Mouse (Mus musculus): ENCODE data around the gene Lhfpl4. TPM values are rescaled to one million over a fixed set of nuclear protein-coding genes. Genes with fewer than 3 reads are reported as not detected.

Lhfpl4 gene
- polyA plus RNA-seq, 1 experiment from 2014 or later, result 0.80 TPM

DNA sequence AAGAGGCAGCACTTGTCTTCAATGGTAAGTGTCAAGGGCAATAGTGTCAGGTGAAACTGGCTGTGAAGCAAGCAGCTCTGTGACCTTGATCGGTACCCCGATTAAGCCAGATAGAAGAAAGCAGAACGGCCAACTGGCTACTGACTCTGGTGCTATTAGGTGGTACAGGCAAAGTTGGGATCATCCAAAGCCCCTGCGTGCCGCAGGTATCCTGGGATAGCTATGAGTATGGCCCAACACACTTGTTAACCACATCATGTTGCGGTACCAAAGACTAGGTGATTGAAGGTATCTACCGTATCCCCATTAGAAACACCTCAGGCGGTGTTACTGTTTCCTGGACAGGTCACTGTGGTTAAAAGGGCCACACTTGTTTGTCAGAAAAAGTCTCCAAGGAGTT lies 41.1 kb downstream of the Lhfpl4 start:
- DNase-seq (no peak), ATAC-seq (ENCODE audit: insufficient read depth) (no peak)
- Histone ChIP-seq H3K4me3 (ENCODE audit: low read depth, low read length) (no peak overlapping the region), H3K27ac (ENCODE audit: low read depth) (no peak overlapping the region), H3K4me2 (no peak overlapping the region), H3K9ac (no peak overlapping the region), H3K36me3 (ENCODE audit: insufficient read depth) (peaks cover 82% of the 10 kb centered on the region), H3K27me3 (ENCODE audit: insufficient read depth, low read length) (no peaks in the 10 kb centered on the region), H3K4me1 (ENCODE audit: insufficient read depth) (no peaks in the 10 kb centered on the region), H3K9me3 (ENCODE audit: low read depth, low read length) (no peaks in the 10 kb centered on the region)
- TF ChIP-seq CTCF (IDR thresholded peaks at IDR 0.05; ENCODE audit: low read depth), result no peak
- WGBS, result 94% methylated on average over 8 of the region's 8 CpGs

DNA sequence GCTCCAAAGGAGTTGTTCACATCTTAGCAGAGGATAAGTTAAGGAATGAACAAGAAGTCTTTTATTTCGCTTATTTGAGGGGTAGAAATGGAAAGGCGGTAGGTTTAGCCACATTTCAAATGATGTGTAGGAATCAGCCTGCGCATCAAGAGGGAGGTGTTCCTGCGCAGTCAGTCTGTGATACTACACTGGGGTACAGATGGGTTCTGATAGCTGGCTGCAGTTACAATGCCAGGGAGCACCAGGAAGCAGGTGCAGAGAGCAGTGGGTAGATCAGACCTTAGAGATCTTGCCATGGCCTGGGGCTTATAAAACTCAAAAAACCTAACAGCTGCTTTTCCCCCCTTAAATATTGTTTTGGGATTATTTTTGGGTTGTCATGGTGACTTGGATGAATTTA lies 49.9 kb downstream of the Lhfpl4 start:
- H3K36me3 ChIP-seq (ENCODE audit: insufficient read depth), result peaks cover 93% of the 10 kb centered on the region
- H3K9ac ChIP-seq, result no peak overlapping the region
- H3K27me3 ChIP-seq (ENCODE audit: insufficient read depth, low read length), result no peaks in the 10 kb centered on the region
- whole genome bisulfite sequencing, result 99% methylated on average over 4 of the region's 4 CpGs
- no peak overlapping the region for H3K27ac ChIP-seq (ENCODE audit: low read depth)
- no peaks in the 10 kb centered on the region for H3K9me3 ChIP-seq (ENCODE audit: low read depth, low read length)
- no peaks in the 10 kb centered on the region for H3K4me1 ChIP-seq (ENCODE audit: insufficient read depth)
- no peak for TF ChIP-seq CTCF (IDR thresholded peaks at IDR 0.05; ENCODE audit: low read depth)
- H3K4me2 ChIP-seq, result no peak overlapping the region
- no peak overlapping the region for H3K4me3 ChIP-seq (ENCODE audit: low read depth, low read length)
- ATAC-seq (ENCODE audit: insufficient read depth), result no peak
- DNase-seq, result no peak

DNA sequence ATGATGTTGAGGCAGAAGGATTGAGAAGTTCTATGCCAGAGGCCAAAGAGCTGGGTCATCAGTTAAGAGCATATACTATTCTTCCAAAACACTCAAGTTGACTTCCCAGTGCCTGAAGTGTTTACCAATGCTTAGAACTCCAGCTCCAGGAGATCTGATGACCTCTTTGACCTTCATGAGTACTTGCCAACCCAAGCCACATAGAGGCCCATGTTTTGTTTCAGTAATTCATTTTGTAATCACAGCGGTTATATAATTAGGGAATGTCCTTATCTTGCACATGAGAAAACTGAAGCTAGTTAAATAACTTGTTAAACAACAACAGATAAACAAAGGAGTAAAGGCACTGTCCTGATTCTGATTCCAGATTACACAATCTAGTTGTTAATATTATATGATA lies 50.4 kb downstream of the Lhfpl4 start:
- Histone ChIP-seq H3K36me3 (ENCODE audit: insufficient read depth) (peaks cover 92% of the 10 kb centered on the region), H3K27me3 (ENCODE audit: insufficient read depth, low read length) (no peaks in the 10 kb centered on the region), H3K4me1 (ENCODE audit: insufficient read depth) (no peaks in the 10 kb centered on the region), H3K9me3 (ENCODE audit: low read depth, low read length) (no peaks in the 10 kb centered on the region), H3K27ac (ENCODE audit: low read depth) (no peak overlapping the region), H3K4me2 (no peak overlapping the region), H3K9ac (no peak overlapping the region), H3K4me3 (ENCODE audit: low read depth, low read length) (no peak overlapping the region)
- no peak for ATAC-seq (ENCODE audit: insufficient read depth)
- no peak for DNase-seq
- 91% methylated on average over 1 of the region's 1 CpGs for WGBS
- TF ChIP-seq CTCF (IDR thresholded peaks at IDR 0.05; ENCODE audit: low read depth), result no peak

DNA sequence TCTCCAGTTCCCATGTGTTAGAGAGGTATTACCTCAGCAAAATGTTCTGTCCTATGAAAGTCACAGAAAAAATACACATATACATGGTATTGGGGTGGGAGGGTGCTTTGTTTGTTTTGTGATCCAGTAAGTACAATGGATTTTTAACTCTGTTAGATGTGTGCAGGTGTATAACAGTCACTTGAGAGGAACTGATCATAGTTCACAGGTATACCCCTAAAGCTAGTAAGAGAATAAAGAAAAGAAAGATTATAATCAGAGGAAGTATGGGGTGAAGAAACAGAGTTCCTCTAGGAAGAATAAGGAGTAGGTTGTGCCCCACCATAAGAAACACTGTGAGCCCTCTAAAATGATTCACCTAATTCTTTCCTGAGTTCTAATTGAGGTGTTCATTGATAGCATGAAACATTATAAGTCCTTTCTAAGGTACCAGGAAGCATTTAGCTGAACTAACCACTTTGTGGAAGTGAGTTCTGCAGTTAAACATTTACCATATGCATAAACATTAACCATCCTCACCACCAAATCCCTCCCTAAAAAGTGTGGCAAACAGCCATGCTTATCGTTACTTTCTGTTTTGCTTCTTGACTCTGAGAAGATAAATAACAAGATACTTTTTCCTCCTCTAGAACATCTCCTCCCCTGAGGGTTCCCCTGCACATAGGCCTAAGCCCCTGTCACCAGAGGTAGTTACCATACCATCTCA lies 53.6 kb downstream of the Lhfpl4 start:
- Histone ChIP-seq H3K27me3 (ENCODE audit: insufficient read depth, low read length) (no peaks in the 10 kb centered on the region), H3K9me3 (ENCODE audit: low read depth, low read length) (no peaks in the 10 kb centered on the region), H3K27ac (ENCODE audit: low read depth) (no peak overlapping the region), H3K4me1 (ENCODE audit: insufficient read depth) (no peaks in the 10 kb centered on the region), H3K9ac (no peak overlapping the region), H3K36me3 (ENCODE audit: insufficient read depth) (peaks cover 91% of the 10 kb centered on the region), H3K4me2 (no peak overlapping the region), H3K4me3 (ENCODE audit: low read depth, low read length) (no peak overlapping the region)
- WGBS, result 52% methylated on average over 1 of the region's 1 CpGs
- TF ChIP-seq CTCF (IDR thresholded peaks at IDR 0.05; ENCODE audit: low read depth), result no peak
- DNase-seq (no peak), ATAC-seq (ENCODE audit: insufficient read depth) (no peak)

DNA sequence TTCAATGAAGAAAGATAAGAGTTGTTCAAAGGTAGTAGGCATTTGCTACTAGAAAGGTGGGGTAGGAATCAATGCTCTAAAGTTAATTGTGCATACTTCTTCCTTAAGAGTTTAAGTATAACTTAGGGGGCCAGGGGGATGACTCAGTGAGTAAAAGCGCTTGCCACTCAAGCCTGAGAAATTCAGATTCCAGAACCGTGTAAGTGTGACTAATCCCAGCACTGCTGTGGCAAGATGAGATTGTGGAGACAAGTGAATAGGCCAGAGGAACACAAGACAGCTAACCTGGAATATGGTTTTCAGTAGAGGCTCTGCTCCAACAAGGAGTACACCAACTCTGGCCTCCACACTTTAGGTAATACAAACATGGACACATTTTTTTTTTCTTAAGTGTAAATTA lies 61.8 kb downstream of the Lhfpl4 start:
- Histone ChIP-seq H3K27ac (ENCODE audit: low read depth) (no peak overlapping the region), H3K27me3 (ENCODE audit: insufficient read depth, low read length) (no peaks in the 10 kb centered on the region), H3K4me1 (ENCODE audit: insufficient read depth) (no peaks in the 10 kb centered on the region), H3K4me3 (ENCODE audit: low read depth, low read length) (no peak overlapping the region), H3K36me3 (ENCODE audit: insufficient read depth) (peaks cover 80% of the 10 kb centered on the region), H3K9me3 (ENCODE audit: low read depth, low read length) (no peaks in the 10 kb centered on the region), H3K4me2 (no peak overlapping the region), H3K9ac (no peak overlapping the region)
- ATAC-seq (ENCODE audit: insufficient read depth), result no peak
- no peak for TF ChIP-seq CTCF (IDR thresholded peaks at IDR 0.05; ENCODE audit: low read depth)
- DNase-seq, result no peak
- WGBS, result 77% methylated on average over 2 of the region's 2 CpGs

DNA sequence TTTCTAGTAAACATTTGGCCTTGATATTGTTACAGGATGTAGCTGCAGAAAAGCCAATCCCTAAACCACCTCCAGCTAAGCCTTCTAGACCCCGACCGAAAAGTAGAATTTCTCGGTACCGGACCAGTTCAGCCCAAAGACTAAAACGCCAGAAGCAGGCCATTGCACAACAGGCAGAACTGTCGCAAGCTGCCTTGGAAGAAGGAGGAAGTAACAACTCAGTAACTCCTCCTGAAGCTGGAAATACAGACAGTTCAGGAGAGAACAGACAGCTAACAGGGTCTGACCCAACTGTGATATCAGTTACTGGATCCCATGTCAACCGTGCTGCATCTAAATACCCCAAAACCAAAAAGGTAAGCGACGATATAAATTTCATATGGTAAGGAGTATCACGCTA lies 74.4 kb downstream of the Lhfpl4 start:
- Histone ChIP-seq H3K9ac (no peak overlapping the region), H3K27me3 (ENCODE audit: insufficient read depth, low read length) (no peaks in the 10 kb centered on the region), H3K27ac (ENCODE audit: low read depth) (no peak overlapping the region), H3K36me3 (ENCODE audit: insufficient read depth) (peaks cover 87% of the 10 kb centered on the region), H3K9me3 (ENCODE audit: low read depth, low read length) (no peaks in the 10 kb centered on the region), H3K4me1 (ENCODE audit: insufficient read depth) (no peaks in the 10 kb centered on the region), H3K4me2 (no peak overlapping the region), H3K4me3 (ENCODE audit: low read depth, low read length) (no peak overlapping the region)
- no peak for ATAC-seq (ENCODE audit: insufficient read depth)
- DNase-seq, result no peak
- no peak for TF ChIP-seq CTCF (IDR thresholded peaks at IDR 0.05; ENCODE audit: low read depth)
- 94% methylated on average over 10 of the region's 10 CpGs for WGBS

Other genes with a start within 250 kb of the Lhfpl4 start
- gene Srgap3, start 248.1 kb downstream of the Lhfpl4 start, polyA plus RNA-seq (2014; fragmentation: Nextera tagmentation; extraction: Ambion mirVana), result 5.0 and 5.5 TPM in 2 replicates
- 41.6 and 46.3 TPM in 2 replicates for gene Thumpd3, start 149.2 kb downstream of the Lhfpl4 start, polyA plus RNA-seq (2014; fragmentation: Nextera tagmentation; extraction: Ambion mirVana)
- 96.9 and 102 TPM in 2 replicates for gene Setd5, start 118.0 kb downstream of the Lhfpl4 start, polyA plus RNA-seq (2014; fragmentation: Nextera tagmentation; extraction: Ambion mirVana)
- gene Mtmr14, start 42.5 kb upstream of the Lhfpl4 start, polyA plus RNA-seq (2014; fragmentation: Nextera tagmentation; extraction: Ambion mirVana), result 41.1 and 47.0 TPM in 2 replicates
- gene Cpne9, start 86.9 kb upstream of the Lhfpl4 start, polyA plus RNA-seq (2014; fragmentation: Nextera tagmentation; extraction: Ambion mirVana), result not detected in 2 replicates
- gene Brpf1, start 111.8 kb upstream of the Lhfpl4 start, polyA plus RNA-seq (2014; fragmentation: Nextera tagmentation; extraction: Ambion mirVana), result 24.6 and 26.4 TPM in 2 replicates
- 16.9 and 17.7 TPM in 2 replicates for gene Ogg1, start 131.6 kb upstream of the Lhfpl4 start, polyA plus RNA-seq (2014; fragmentation: Nextera tagmentation; extraction: Ambion mirVana)
- gene Camk1, start 148.6 kb upstream of the Lhfpl4 start, polyA plus RNA-seq (2014; fragmentation: Nextera tagmentation; extraction: Ambion mirVana), result 109 and 110 TPM in 2 replicates
- 45.9 and 49.4 TPM in 2 replicates for gene Tada3, start 182.5 kb upstream of the Lhfpl4 start, polyA plus RNA-seq (2014; fragmentation: Nextera tagmentation; extraction: Ambion mirVana)
- 211 and 214 TPM in 2 replicates for gene Arpc4, start 182.7 kb upstream of the Lhfpl4 start, polyA plus RNA-seq (2014; fragmentation: Nextera tagmentation; extraction: Ambion mirVana)
- gene Ttll3, start 193.9 kb upstream of the Lhfpl4 start, polyA plus RNA-seq (2014; fragmentation: Nextera tagmentation; extraction: Ambion mirVana), result 2.2 and 2.5 TPM in 2 replicates
- 15.7 and 18.8 TPM in 2 replicates for gene Rpusd3, start 224.0 kb upstream of the Lhfpl4 start, polyA plus RNA-seq (2014; fragmentation: Nextera tagmentation; extraction: Ambion mirVana)
- gene Cidec, start 240.4 kb upstream of the Lhfpl4 start, polyA plus RNA-seq (2014; fragmentation: Nextera tagmentation; extraction: Ambion mirVana), result not detected in 2 replicates
- gene Jagn1, start 247.2 kb upstream of the Lhfpl4 start, polyA plus RNA-seq (2014; fragmentation: Nextera tagmentation; extraction: Ambion mirVana), result 70.0 and 76.4 TPM in 2 replicates

Data from lung, embryonic 14.5 days (tissue).